13 mouse cellular contexts compared by ENCODE assay signal in genomic region chr1:165590760-165591159, GRCm38 (mm10). TPM values are rescaled to one million over a fixed set of nuclear protein-coding genes. Genes with fewer than 3 reads are reported as not detected.
A peak's percentile ranks its signal among the peaks of the same experiment; 100 is the strongest.
DNase-seq lines count a peak whose midpoint lies in the region; ATAC-seq lines count a peak whose summit lies in the region.
"Had no signal": no experiment of that assay in that cellular context is flagged by ENCODE, and none has a peak within 500 bp of the region (broad histone marks: within the 10 kb centered on the region; RNA-seq: fewer than 3 reads in every experiment).

No protein-coding gene starts in this region.

- no peak overlapping the region for H3K4me3 ChIP-seq in heart, embryonic 13.5 days
- no peak overlapping the region for H3K4me3 ChIP-seq in liver, embryonic 11.5 days (ENCODE audit: low read depth, low read length)
- H3K4me3 ChIP-seq in embryonic facial prominence, embryonic 10.5 days: no peak overlapping the region
- H3K4me3 ChIP-seq: midbrain, embryonic 15.5 days had no signal

- peak; percentile 20 for DNase-seq in adrenal gland, adult 2 months
- no peak for DNase-seq in adrenal gland, postnatal 4 days (ENCODE audit: low spot score in 2 of 2)
- DNase-seq in heart, postnatal 4 days: no peak
- no peak for DNase-seq in liver, embryonic 11.5 days (ENCODE audit: low spot score)
- DNase-seq in liver (no peak), MN1 (ENCODE audit: low spot score) (peak; percentile 10)
- no peak for DNase-seq in embryonic facial prominence, embryonic 10.5 days (ENCODE audit: low spot score)
- DNase-seq: cerebellum, adult 11 months; left cerebral cortex, postnatal 4 days had no signal

- no peak overlapping the region for H3K4me2 ChIP-seq in heart, embryonic 13.5 days
- no peak overlapping the region for H3K4me2 ChIP-seq in liver, embryonic 11.5 days
- H3K4me2 ChIP-seq: midbrain, embryonic 15.5 days had no signal

- peaks cover 61% of the 10 kb centered on the region for H3K4me1 ChIP-seq in heart, embryonic 13.5 days
- H3K4me1 ChIP-seq in liver, embryonic 11.5 days (replicated peaks; ENCODE audit: control insufficient read depth, insufficient read depth, low read length): peaks cover 17% of the 10 kb centered on the region
- H3K4me1 ChIP-seq in embryonic facial prominence, embryonic 10.5 days: peaks cover 33% of the 10 kb centered on the region
- H3K4me1 ChIP-seq: midbrain, embryonic 15.5 days had no signal

- H3K36me3 ChIP-seq in heart, embryonic 13.5 days: peaks cover 48% of the 10 kb centered on the region
- H3K36me3 ChIP-seq in liver, embryonic 11.5 days (ENCODE audit: control insufficient read depth, insufficient read depth, low read length): no peaks in the 10 kb centered on the region
- peaks cover 57% of the 10 kb centered on the region for H3K36me3 ChIP-seq in embryonic facial prominence, embryonic 10.5 days (replicated peaks)

- H3K27ac ChIP-seq in heart, embryonic 13.5 days (replicated peaks): peak overlapping the region; percentile 71
- H3K27ac ChIP-seq in liver, embryonic 11.5 days (ENCODE audit: low read depth, low read length): peak overlapping the region; percentile 56
- no peak overlapping the region for H3K27ac ChIP-seq in embryonic facial prominence, embryonic 10.5 days (replicated peaks)
- H3K27ac ChIP-seq: midbrain, embryonic 15.5 days had no signal

- H3K27me3 ChIP-seq in heart, embryonic 13.5 days (replicated peaks): no peaks in the 10 kb centered on the region
- no peaks in the 10 kb centered on the region for H3K27me3 ChIP-seq in liver, embryonic 11.5 days (replicated peaks; ENCODE audit: control insufficient read depth, insufficient read depth, low read length)
- no peaks in the 10 kb centered on the region for H3K27me3 ChIP-seq in embryonic facial prominence, embryonic 10.5 days (replicated peaks; ENCODE audit: low read depth, poor library complexity, severe bottlenecking)
- H3K27me3 ChIP-seq: midbrain, embryonic 15.5 days had no signal

- WGBS in heart, embryonic 13.5 days: 39% methylated on average over 8 of the region's 8 CpGs
- 78% methylated on average over 8 of the region's 8 CpGs for whole genome bisulfite sequencing in liver, embryonic 11.5 days
- whole genome bisulfite sequencing in embryonic facial prominence, embryonic 10.5 days: 78% methylated on average over 8 of the region's 8 CpGs

- H3K9me3 ChIP-seq in heart, embryonic 13.5 days: no peaks in the 10 kb centered on the region
- H3K9me3 ChIP-seq in liver, embryonic 11.5 days (ENCODE audit: control insufficient read depth, low read length): no peaks in the 10 kb centered on the region
- no peaks in the 10 kb centered on the region for H3K9me3 ChIP-seq in embryonic facial prominence, embryonic 10.5 days
- H3K9me3 ChIP-seq: midbrain, embryonic 15.5 days had no signal

- ATAC-seq in heart, embryonic 13.5 days (ENCODE audit: extremely low read depth, insufficient number of reproducible peaks, low FRiP score, low TSS enrichment): no peak
- ATAC-seq in liver, embryonic 11.5 days (replicated peaks; ENCODE audit: low FRiP score): no peak
- ATAC-seq: inflammation-experienced regulatory T-cells, adult 6 months; midbrain, embryonic 15.5 days had no signal

- H3K9ac ChIP-seq in heart, embryonic 13.5 days: no peak overlapping the region
- no peak overlapping the region for H3K9ac ChIP-seq in liver, embryonic 11.5 days (ENCODE audit: low read depth, low read length)
- H3K9ac ChIP-seq: midbrain, embryonic 15.5 days had no signal

RNA-seq across cellular contexts. Expression of gene Mpzl1, which starts 43.6 kb away (rescaled TPM):
- total RNA-seq in adrenal gland, adult 2 months (2021): 10 to 100 TPM; 14.1 to 21.5 TPM
- 12.8 and 12.9 TPM in 2 replicates for polyA plus RNA-seq in adrenal gland, adult 2 months (2012; rRNA removed)
- 10 to 100 TPM; 81.1 to 82.7 TPM for total RNA-seq in adrenal gland, postnatal 4 days (2021)
- polyA plus RNA-seq in heart, embryonic 13.5 days (2015; fragmentation: Nextera tagmentation; extraction: Ambion mirVana): 106 and 116 TPM in 2 replicates
- 10 to 100 TPM; 65.0 to 65.2 TPM for total RNA-seq in heart, postnatal 4 days (2021)
- polyA plus RNA-seq in liver, embryonic 11.5 days (2014; fragmentation: Nextera tagmentation; extraction: Ambion mirVana): 85.7 and 89.5 TPM in 2 replicates
- polyA plus RNA-seq in embryonic facial prominence, embryonic 10.5 days (2016; fragmentation: Nextera tagmentation; extraction: Ambion mirVana): 138 and 139 TPM in 2 replicates
- total RNA-seq: neutrophil, adult 5-6 weeks had no signal

Comparison
In these comparisons a context has a peak if more than half of its experiments do, and no peak if none do; other contexts are left out.
1. DNase-seq: peak in adrenal gland, adult 2 months (single experiment) and MN1 (single experiment); none in adrenal gland, postnatal 4 days (0 of 2), heart, postnatal 4 days (single experiment), liver, embryonic 11.5 days (single experiment), liver (single experiment) and embryonic facial prominence, embryonic 10.5 days (single experiment).